Mouse (Mus musculus) c-Kit-positive CD71-positive TER-119-negative erythroid progenitor cells, embryonic 14.5 days (primary cell): ENCODE measurements around the gene Mical3.

ENCODE experiments used
- DNase-seq: peaks from one replicate; pipeline ENCODE4 v3.0.0-alpha.2; 2013; ENCODE audit warnings: low read depth

Gene Mical3

GRCm38 (mm10) chr6:121145906-121146305 is 15.1 kb upstream of the Mical3 start:
- no peak for DNase-seq

- DNase-seq: no peak
Measured at GRCm38 (mm10) chr6:121145010-121145604, 14.3 kb upstream of the Mical3 start.

GRCm38 (mm10) chr6:121144066-121144465 is 13.3 kb upstream of the Mical3 start:
- DNase-seq: no peak

DNA sequence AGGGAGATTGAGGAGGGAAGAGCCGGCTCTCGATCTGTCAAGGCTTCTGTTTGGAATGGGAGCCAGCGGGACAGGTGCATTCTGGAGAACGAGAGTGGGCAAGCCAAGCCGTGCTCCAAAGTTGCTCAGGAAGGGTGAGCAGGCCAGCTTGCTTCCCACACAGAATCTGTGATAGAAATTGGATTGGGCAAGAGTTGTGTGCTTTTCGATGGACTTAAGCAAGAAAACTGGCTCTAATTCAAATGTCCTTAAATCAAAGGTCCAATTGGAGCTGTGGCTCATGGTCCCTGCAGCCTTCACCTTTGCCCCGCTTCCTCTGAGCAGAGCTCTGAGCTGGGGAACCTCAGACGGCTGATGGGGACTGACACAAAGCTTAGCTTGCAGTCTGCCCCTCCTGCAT is 12.6 kb upstream of the Mical3 start:
- DNase-seq: no peak

GRCm38 (mm10) chr6:121142298-121142697 is 11.5 kb upstream of the Mical3 start:
- DNase-seq: no peak

GRCm38 (mm10) chr6:121139271-121139670 is 8.5 kb upstream of the Mical3 start:
- no peak for DNase-seq

GRCm38 (mm10) chr6:121138338-121139040 is 7.7 kb upstream of the Mical3 start:
- DNase-seq: no peak

DNA sequence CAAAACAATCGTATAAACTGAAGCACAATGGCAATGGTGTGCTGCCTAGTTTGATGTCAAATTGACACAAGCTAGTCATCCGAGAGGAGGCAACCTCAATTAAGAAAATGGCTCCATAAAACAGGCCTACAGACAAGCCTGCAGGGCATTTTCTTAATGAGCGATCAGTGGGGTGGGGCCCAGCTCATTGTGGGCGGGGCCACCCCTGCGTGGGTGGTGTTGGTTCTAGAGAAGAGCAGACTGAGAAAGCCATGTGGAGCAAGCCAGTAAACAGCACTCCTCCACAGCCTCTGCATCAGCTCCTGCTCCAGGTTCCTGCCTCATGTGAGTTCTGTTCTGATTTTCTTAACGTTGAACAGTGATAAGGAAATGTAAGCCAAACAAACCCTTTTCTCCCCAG is 6.4 kb upstream of the Mical3 start:
- peak; percentile 41 for DNase-seq

DNA sequence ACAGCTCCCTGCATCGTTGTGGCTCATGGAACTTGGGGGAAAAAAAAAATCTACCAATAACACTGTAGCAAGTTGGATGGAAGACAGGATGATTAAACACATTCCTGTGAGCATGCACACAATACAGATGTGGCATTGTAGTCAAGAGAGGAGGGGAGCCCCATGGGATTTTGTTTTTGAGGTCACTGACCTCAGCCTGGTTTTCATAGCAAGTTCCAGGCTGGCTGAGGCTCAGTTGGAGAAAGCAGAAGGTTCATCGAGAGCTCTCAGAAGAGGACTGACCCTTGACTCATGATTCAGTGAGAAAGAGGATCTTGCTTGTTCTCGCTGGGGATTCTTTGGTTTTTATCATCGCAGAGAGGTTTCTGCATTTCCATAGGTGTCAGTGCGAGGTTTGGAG is 4.1 kb upstream of the Mical3 start:
- DNase-seq: no peak

GRCm38 (mm10) chr6:121134249-121134648 is 3.5 kb upstream of the Mical3 start:
- DNase-seq: no peak

- peak; percentile 85 for DNase-seq
Measured at GRCm38 (mm10) chr6:121130039-121130705, 627 bp downstream of the Mical3 start.

DNA sequence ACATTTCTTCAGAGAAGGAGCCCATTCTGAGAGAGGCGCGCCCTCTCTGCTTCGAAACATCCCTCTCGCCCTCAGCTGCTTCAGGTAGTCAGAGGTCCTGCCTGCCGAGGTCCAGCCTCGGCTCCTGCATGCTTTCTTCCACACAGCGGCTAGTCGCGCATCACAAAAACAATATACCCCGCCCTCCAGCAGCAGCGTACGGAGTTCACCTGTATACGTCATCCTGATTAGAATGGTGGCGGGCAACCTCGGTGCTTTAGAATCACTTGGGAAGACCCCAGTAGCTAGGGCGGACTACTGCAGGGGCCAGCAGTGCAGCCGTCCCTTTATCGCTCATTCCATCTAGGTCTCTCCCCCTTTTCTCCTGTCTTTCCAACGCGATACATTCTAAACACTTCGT is 1.3 kb downstream of the Mical3 start:
- DNase-seq: no peak

DNA sequence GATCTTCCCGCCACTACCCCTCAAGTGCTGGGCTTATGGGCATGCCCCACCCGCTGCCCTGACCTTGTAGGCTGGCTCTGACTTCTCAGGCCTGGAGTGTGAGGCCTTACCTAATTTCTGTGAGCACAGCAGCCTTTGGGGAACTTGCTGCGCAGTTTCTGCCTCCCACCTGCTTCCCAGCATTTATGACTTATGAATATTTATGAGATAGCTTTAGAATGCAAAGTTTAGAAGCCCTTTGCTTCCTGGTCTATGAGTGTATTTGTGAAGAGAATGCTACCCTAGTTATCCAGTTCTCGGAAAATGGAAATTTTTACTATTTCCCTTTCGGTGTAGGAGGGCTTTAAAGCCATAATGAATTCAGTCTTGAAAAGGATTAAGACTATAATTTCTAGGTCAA is 2.1 kb downstream of the Mical3 start:
- DNase-seq: no peak

- no peak for DNase-seq
Measured at GRCm38 (mm10) chr6:121127726-121128125, 3.1 kb downstream of the Mical3 start.

DNA sequence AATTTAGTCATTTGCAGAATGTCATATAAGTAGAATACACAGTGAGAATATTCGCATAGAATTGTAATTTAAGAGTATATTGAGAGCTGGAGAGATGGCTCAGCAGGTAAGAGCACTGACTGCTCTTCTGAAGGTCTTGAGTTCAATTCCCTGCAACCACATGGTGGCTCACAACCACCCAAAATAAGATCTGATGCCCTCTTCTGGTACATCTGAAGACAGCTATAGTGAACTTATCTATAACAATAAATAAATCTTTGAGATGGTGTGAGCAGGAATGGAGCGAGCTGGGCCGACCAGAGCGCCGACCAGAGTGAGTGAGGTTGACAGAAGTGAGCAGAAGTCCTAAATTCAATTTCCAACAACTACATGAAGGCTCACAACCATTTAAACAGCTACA is 4.6 kb downstream of the Mical3 start:
- DNase-seq: no peak

DNA sequence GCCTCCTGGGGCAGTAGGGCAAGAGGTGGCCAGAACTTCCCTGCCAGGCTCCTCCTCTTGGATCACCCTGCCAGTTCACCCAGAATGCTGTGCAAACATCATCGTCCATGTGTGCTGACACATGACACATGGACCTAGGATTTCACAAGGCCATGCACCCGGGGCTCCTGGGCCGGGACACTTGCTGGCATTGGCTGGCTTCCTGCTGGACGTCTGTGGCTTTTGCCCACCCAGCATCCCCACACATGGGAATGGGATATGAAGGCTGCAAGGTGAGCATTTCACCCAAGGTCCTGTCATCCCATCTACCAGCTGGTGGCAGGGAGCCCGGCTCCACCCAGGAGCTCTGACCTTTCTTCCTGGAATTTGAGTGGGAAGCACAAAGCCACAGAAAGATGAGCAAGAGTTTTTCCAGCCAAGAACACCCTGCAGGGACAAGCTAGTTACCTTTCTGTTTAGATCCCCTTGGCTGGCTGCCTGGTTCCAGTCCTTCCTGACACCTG is 8.0 kb downstream of the Mical3 start:
- DNase-seq: no peak

GRCm38 (mm10) chr6:121120776-121121175 is 10.0 kb downstream of the Mical3 start:
- DNase-seq: no peak

DNA sequence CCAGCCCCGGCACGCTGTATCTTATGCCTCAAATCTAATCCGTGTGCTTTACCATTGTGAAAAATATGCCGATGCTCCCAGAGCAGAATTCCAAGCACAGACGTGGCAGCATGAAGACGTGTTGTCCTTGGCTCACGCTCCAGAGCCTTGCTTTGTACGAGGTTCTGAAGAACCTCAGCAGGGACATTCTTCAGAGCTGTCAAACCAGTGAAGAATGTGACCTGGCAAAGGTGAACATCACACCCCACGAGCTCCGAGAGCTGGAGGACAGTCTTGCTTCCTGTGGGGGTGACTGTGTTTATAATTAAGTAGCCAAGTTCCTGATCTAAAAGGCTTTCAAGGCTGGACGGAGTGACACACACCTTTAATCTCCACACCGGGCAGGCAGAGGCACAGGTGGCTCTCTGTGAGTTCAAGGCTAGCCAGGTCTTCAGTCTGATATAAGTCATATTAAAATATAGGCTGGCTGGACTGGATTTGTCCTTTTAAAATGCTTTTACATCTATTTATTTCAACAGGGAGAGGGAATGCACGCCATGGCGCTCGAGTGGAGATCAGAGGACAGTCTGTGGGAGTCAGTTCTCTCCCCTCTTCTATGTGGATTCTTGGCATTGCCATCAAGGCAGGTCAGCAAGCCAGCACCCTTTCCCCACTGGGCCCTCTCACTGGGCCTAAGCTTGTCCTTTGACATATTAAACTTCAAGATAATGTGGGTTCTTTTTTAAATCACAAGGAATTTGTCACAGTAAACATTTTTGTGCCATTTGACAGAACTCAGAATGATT is 12.6 kb downstream of the Mical3 start:
- no peak for DNase-seq

GRCm38 (mm10) chr6:121117142-121117541 is 13.7 kb downstream of the Mical3 start:
- no peak for DNase-seq

DNA sequence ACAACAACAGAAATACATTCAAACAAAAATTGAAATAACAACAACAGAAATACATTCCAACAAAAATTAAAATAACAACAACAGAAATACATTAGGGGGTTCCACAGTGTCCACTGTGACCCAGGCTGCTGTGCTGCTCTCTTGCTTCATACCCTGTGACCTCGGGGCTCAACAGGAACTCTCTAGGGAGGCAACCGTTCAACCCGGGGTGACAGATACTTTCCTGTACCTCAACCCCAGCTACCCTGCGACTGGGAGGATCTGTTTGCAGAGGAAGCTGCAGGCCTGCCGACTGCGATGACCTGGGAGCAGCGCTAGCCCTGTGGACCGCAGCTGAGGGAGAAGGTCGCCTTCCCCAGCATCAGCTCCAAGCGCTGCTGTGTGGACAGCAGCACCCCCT is 14.4 kb downstream of the Mical3 start:
- DNase-seq: no peak

DNA sequence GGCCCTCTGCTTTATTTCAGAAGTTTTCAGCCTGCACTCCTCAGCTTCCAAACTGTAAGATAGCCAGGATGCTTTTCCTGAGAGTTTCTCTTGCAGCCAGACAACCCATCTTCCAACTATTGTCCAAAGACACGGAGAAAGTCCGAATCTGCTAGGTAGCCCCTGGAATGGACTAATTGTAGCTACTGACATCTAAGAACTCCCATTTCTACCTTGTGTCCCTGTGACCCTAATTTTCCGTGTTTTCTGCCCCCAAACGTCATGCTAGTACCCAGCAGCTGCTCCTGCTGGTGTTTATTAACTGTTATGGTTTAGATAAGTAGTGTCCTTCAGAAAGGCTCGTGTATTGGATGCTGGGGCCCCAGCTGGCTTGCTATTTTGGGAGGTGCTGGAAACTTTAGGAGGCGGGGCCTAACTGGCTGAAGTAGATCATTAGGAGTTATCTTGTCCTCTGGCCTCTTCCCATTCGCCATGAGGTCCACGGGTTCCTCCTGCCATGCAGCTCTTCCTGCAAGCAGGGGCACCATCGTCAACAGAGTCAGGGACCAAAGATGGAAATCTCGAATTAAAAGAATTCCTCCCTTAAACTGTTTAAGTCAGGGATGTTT is 19.2 kb downstream of the Mical3 start:
- DNase-seq: peak; percentile 85

- peak; percentile 95 for DNase-seq
Measured at GRCm38 (mm10) chr6:121109998-121110603, 20.7 kb downstream of the Mical3 start.
